Comparison of ENCODE assay signal across 14 mouse cellular contexts in genomic region chr19:23801174-23801573, GRCm38 (mm10). TPM values are rescaled to one million over a fixed set of nuclear protein-coding genes. Genes with fewer than 3 reads are reported as not detected.
DNase-seq lines count a peak whose midpoint lies in the region; ATAC-seq and TF ChIP-seq lines count a peak whose summit lies in the region.
"Had no signal": no experiment of that assay in that cellular context is flagged by ENCODE, and none has a peak within 500 bp of the region (broad histone marks: within the 10 kb centered on the region; RNA-seq: fewer than 3 reads in every experiment).

No protein-coding gene starts in this region.

- H3K9me3 ChIP-seq in hindbrain, postnatal 0 days (ENCODE audit: low read length) = no peaks in the 10 kb centered on the region
- no peaks in the 10 kb centered on the region for H3K9me3 ChIP-seq in hindbrain, embryonic 13.5 days
- no peaks in the 10 kb centered on the region for H3K9me3 ChIP-seq in heart, postnatal 0 days (replicated peaks; ENCODE audit: control insufficient read depth, low read length)
- H3K9me3 ChIP-seq: embryonic facial prominence, embryonic 13.5 days; limb, embryonic 15.5 days had no signal

- ATAC-seq in hindbrain, postnatal 0 days = 0 out of 2 replicates have a peak, but pooled peaks have one; percentile 8
- ATAC-seq in hindbrain, embryonic 13.5 days (ENCODE audit: low FRiP score) = no peak
- peak; percentile 80 for ATAC-seq in heart, postnatal 0 days (ENCODE audit: insufficient read depth, low read depth)
- ATAC-seq: activated CD4-positive, CD25-positive, alpha-beta regulatory T cell, adult 4 months; forebrain, embryonic 16.5 days; intestine, postnatal 0 days had no signal

- H3K27me3 ChIP-seq in hindbrain, postnatal 0 days (ENCODE audit: insufficient read depth, low read length) = no peaks in the 10 kb centered on the region
- H3K27me3 ChIP-seq in hindbrain, embryonic 13.5 days = no peaks in the 10 kb centered on the region
- no peaks in the 10 kb centered on the region for H3K27me3 ChIP-seq in heart, adult 2 months (ENCODE audit: control insufficient read depth, insufficient read depth, low read length)
- H3K27me3 ChIP-seq in heart, postnatal 0 days (ENCODE audit: control insufficient read depth, insufficient read depth, low read length) = no peaks in the 10 kb centered on the region
- H3K27me3 ChIP-seq: embryonic facial prominence, embryonic 13.5 days; limb, embryonic 15.5 days had no signal

- H3K9ac ChIP-seq in hindbrain, postnatal 0 days (replicated peaks; ENCODE audit: low read length) = no peak overlapping the region
- no peak overlapping the region for H3K9ac ChIP-seq in hindbrain, embryonic 13.5 days
- no peak overlapping the region for H3K9ac ChIP-seq in heart, adult 2 months (ENCODE audit: low read depth, low read length)
- H3K9ac ChIP-seq in heart, postnatal 0 days (replicated peaks; ENCODE audit: low read depth, low read length) = no peak overlapping the region
- H3K9ac ChIP-seq: embryonic facial prominence, embryonic 13.5 days; limb, embryonic 15.5 days had no signal

- H3K4me1 ChIP-seq in hindbrain, postnatal 0 days (ENCODE audit: insufficient read depth, low read length) = peaks cover 8% of the 10 kb centered on the region
- peaks cover 23% of the 10 kb centered on the region for H3K4me1 ChIP-seq in hindbrain, embryonic 13.5 days (replicated peaks)
- H3K4me1 ChIP-seq in heart, adult 2 months (ENCODE audit: control insufficient read depth, insufficient read depth, low read length) = peaks cover 14% of the 10 kb centered on the region
- peaks cover 11% of the 10 kb centered on the region for H3K4me1 ChIP-seq in heart, postnatal 0 days (ENCODE audit: control insufficient read depth, insufficient read depth)
- H3K4me1 ChIP-seq: embryonic facial prominence, embryonic 13.5 days; limb, embryonic 15.5 days had no signal

- peak; percentile 11; the same call in 1 of the 2 replicates for TF ChIP-seq POLR2A in heart, adult 2 months (IDR thresholded peaks at IDR 0.05; ENCODE audit: insufficient read depth, low read depth, low read length)

- no peak overlapping the region for H3K4me3 ChIP-seq in hindbrain, postnatal 0 days (ENCODE audit: low read length)
- H3K4me3 ChIP-seq in hindbrain, embryonic 13.5 days = no peak overlapping the region
- H3K4me3 ChIP-seq in heart, adult 2 months = no peak overlapping the region
- H3K4me3 ChIP-seq in heart, postnatal 0 days (ENCODE audit: low read depth, low read length) = no peak overlapping the region
- H3K4me3 ChIP-seq: embryonic facial prominence, embryonic 13.5 days; limb, embryonic 15.5 days had no signal

- no peaks in the 10 kb centered on the region for H3K36me3 ChIP-seq in hindbrain, postnatal 0 days (ENCODE audit: insufficient read depth, low read length)
- no peaks in the 10 kb centered on the region for H3K36me3 ChIP-seq in hindbrain, embryonic 13.5 days
- peaks cover 11% of the 10 kb centered on the region for H3K36me3 ChIP-seq in heart, adult 2 months (ENCODE audit: control insufficient read depth, insufficient read depth, low read length)
- no peaks in the 10 kb centered on the region for H3K36me3 ChIP-seq in heart, postnatal 0 days (replicated peaks; ENCODE audit: control insufficient read depth, insufficient read depth, low read length)
- H3K36me3 ChIP-seq: embryonic facial prominence, embryonic 13.5 days; limb, embryonic 15.5 days had no signal

- 43% methylated on average over 1 of the region's 1 CpGs for WGBS in hindbrain, postnatal 0 days
- 61% methylated on average over 1 of the region's 1 CpGs for WGBS in hindbrain, embryonic 13.5 days
- WGBS in heart, adult 2 months = 5% methylated on average over 1 of the region's 1 CpGs
- WGBS in heart, postnatal 0 days = 9% methylated on average over 1 of the region's 1 CpGs

- no peak for DNase-seq in hindbrain, postnatal 0 days (ENCODE audit: low spot score)
- peak; percentile 32 to 77 for DNase-seq in heart, adult 2 months
- peak; percentile 73 for DNase-seq in heart, postnatal 0 days (ENCODE audit: low spot score)
- peak; percentile 14 to 27 for DNase-seq in lung, postnatal 4 days
- no peak for DNase-seq in spleen, postnatal 4 days (ENCODE audit: low spot score in 2 of 2)
- DNase-seq in left cerebral cortex, adult 18-20 months (ENCODE audit: low spot score in 2 of 2) = no peak
- DNase-seq: cerebellum, postnatal 10 days; thymus, postnatal 14 days had no signal

- no peak overlapping the region for H3K4me2 ChIP-seq in hindbrain, postnatal 0 days (ENCODE audit: low read depth, low read length)
- H3K4me2 ChIP-seq in hindbrain, embryonic 13.5 days = no peak overlapping the region
- no peak overlapping the region for H3K4me2 ChIP-seq in heart, postnatal 0 days (ENCODE audit: low read depth, low read length)
- H3K4me2 ChIP-seq: embryonic facial prominence, embryonic 13.5 days; limb, embryonic 15.5 days had no signal

- intact Hi-C loops in heart, adult 2 months (cut with DNase I) = no loop called here

- TF ChIP-seq CTCF in hindbrain, postnatal 0 days (IDR thresholded peaks at IDR 0.05; ENCODE audit: low read depth) = no peak
- TF ChIP-seq CTCF in heart, adult 2 months (IDR thresholded peaks at IDR 0.05) = no peak
- no peak for TF ChIP-seq CTCF in heart, postnatal 0 days (IDR thresholded peaks at IDR 0.05; ENCODE audit: low read depth)

- peak overlapping the region; percentile 32; the same call in 1 of the 2 replicates for H3K27ac ChIP-seq in hindbrain, postnatal 0 days
- H3K27ac ChIP-seq in hindbrain, embryonic 13.5 days = no peak overlapping the region
- peak overlapping the region; percentile 74 for H3K27ac ChIP-seq in heart, adult 2 months
- peak overlapping the region; percentile 75; the same call in 1 of the 2 replicates for H3K27ac ChIP-seq in heart, postnatal 0 days (ENCODE audit: low read depth)
- H3K27ac ChIP-seq: embryonic facial prominence, embryonic 13.5 days; limb, embryonic 15.5 days had no signal

- TF ChIP-seq EP300 in heart, adult 2 months (IDR thresholded peaks at IDR 0.05; ENCODE audit: insufficient read depth, low read depth, low read length) = peak; percentile 90
- 0 out of 2 replicates have a peak, but pooled peaks have one; percentile 27 for TF ChIP-seq EP300 in heart, postnatal 0 days (IDR thresholded peaks at IDR 0.05; ENCODE audit: low read depth)

- no peaks in the 10 kb centered on the region for H3K79me2 ChIP-seq in heart, adult 2 months (replicated peaks; ENCODE audit: control insufficient read depth, insufficient read depth, low read length)

RNA-seq across cellular contexts. Expression of gene Apba1, which starts 42.5 kb away (rescaled TPM):
- total RNA-seq in hindbrain, postnatal 0 days (2014; rRNA removed) = 173 and 180 TPM in 2 replicates
- 13.8 and 15.5 TPM in 2 replicates for polyA plus RNA-seq in hindbrain, postnatal 0 days (2015; fragmentation: Nextera tagmentation; extraction: Ambion mirVana)
- polyA plus RNA-seq in hindbrain, embryonic 13.5 days (2015; fragmentation: Nextera tagmentation; extraction: Ambion mirVana) = 7.3 and 7.7 TPM in 2 replicates
- total RNA-seq in heart, adult 2 months (2021) = 1 to 10 TPM; 3.0 to 3.9 TPM
- polyA plus RNA-seq in heart, adult 2 months (2012; rRNA removed) = 2.7 and 3.3 TPM in 2 replicates
- 2.4 and 4.0 TPM in 2 replicates for total RNA-seq in heart, postnatal 0 days (2014; rRNA removed; ENCODE audit: low replicate concordance)
- polyA plus RNA-seq in heart, postnatal 0 days (2015; fragmentation: Nextera tagmentation; extraction: Ambion mirVana) = 0.32 and 0.36 TPM in 2 replicates
- total RNA-seq in left cerebral cortex, adult 18-20 months (2021) = 100 to 1,000 TPM; 125 to 137 TPM
- polyA plus RNA-seq: activated CD4-positive, CD25-positive, alpha-beta regulatory T cell, adult 4 months had no signal

Comparison
In these comparisons a context has a peak if more than half of its experiments do, and no peak if none do; other contexts are left out.
1. DNase-seq: peak in heart, adult 2 months (2 of 2), heart, postnatal 0 days (single experiment) and lung, postnatal 4 days (2 of 2); none in hindbrain, postnatal 0 days (single experiment), spleen, postnatal 4 days (0 of 2) and left cerebral cortex, adult 18-20 months (0 of 2).
2. RNA of gene Apba1, which starts 42.5 kb away (total RNA-seq): 173 to 180 TPM in hindbrain, postnatal 0 days and 125 to 137 TPM in left cerebral cortex, adult 18-20 months; 3.0 to 3.9 TPM in heart, adult 2 months and 2.4 to 4.0 TPM in heart, postnatal 0 days; every median in the first group is over 10 times any median in the second.